ENCODE assay signal across 19 mouse cellular contexts in the genomic region with DNA sequence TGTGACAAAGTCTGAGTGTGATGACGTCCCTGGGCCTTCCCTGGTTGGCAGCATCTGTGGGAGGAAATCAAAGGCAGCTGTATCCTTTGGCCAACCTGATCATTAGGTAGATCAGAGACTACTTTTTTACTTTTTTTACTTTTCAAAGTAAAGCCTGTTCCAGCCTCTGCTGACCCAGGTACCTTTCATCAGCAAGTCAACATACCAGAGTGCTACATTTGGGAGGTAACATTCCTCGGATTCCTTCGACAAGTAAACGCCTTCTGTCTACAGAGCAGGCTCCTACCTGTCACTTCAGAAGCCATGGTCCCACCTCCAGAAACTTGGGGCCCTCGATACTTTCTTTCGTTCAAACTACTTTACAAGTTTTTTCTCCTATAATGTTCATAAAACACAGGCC.
DNase-seq lines count a peak whose midpoint lies in the region; ATAC-seq and TF ChIP-seq lines count a peak whose summit lies in the region.
"Had no signal": no experiment of that assay in that cellular context is flagged by ENCODE, and none has a peak within 500 bp of the region (broad histone marks: within the 10 kb centered on the region; RNA-seq: fewer than 3 reads in every experiment).

No protein-coding gene starts in this region.

- no peak overlapping the region for H3K9ac ChIP-seq in lung, embryonic 15.5 days
- H3K9ac ChIP-seq: forebrain, postnatal 0 days; heart, embryonic 15.5 days; hindbrain, embryonic 12.5 days; intestine, embryonic 15.5 days had no signal

- H3K27me3 ChIP-seq in lung, embryonic 15.5 days: no peaks in the 10 kb centered on the region
- H3K27me3 ChIP-seq in limb, embryonic 10.5 days (ENCODE audit: low read depth, poor library complexity, severe bottlenecking): no peaks in the 10 kb centered on the region
- H3K27me3 ChIP-seq: heart, embryonic 15.5 days; hindbrain, embryonic 12.5 days; intestine, embryonic 15.5 days had no signal

- ATAC-seq in lung, embryonic 15.5 days (ENCODE audit: borderline replicate concordance, extremely low read depth, low FRiP score, low TSS enrichment): peak; percentile 66
- no peak for ATAC-seq in cerebellum, adult (ENCODE audit: insufficient number of reproducible peaks, low FRiP score, low TSS enrichment)
- ATAC-seq: forebrain, postnatal 0 days had no signal

- no peak for TF ChIP-seq POLR2A in lung, adult 2 months (IDR thresholded peaks at IDR 0.05; ENCODE audit: borderline replicate concordance, extremely low read depth, low read depth, low read length)

- TF ChIP-seq CTCF in lung, adult 2 months (IDR thresholded peaks at IDR 0.05; ENCODE audit: insufficient read depth, low read length): no peak

- no peak overlapping the region for H3K4me3 ChIP-seq in lung, embryonic 15.5 days
- no peak overlapping the region for H3K4me3 ChIP-seq in lung, adult 2 months (replicated peaks; ENCODE audit: extremely low read depth, low read depth, low read length)
- H3K4me3 ChIP-seq in limb, embryonic 10.5 days: no peak overlapping the region
- H3K4me3 ChIP-seq: gastrocnemius, adult 2 months; heart, embryonic 15.5 days; hindbrain, embryonic 12.5 days; intestine, embryonic 15.5 days; layer of hippocampus, adult 2 months; midbrain, embryonic 10.5 days had no signal

- no peak overlapping the region for H3K4me2 ChIP-seq in lung, embryonic 15.5 days
- H3K4me2 ChIP-seq: heart, embryonic 15.5 days; hindbrain, embryonic 12.5 days; intestine, embryonic 15.5 days had no signal

- no peak for DNase-seq in lung, adult 2 months
- no peak for DNase-seq in limb, embryonic 10.5 days (ENCODE audit: low spot score)
- peak; percentile 15 for DNase-seq in lung, postnatal 14 days
- no peak for DNase-seq in layer of hippocampus, adult 8-10 months (ENCODE audit: low spot score in 2 of 2)
- no peak for DNase-seq in adrenal gland, adult 8-10 months
- no peak for DNase-seq in right cerebral cortex, postnatal 10 days (ENCODE audit: low spot score in 2 of 2)
- DNase-seq: forebrain, postnatal 0 days; gastrocnemius, adult 2 months; heart, adult 11 months; right cerebral cortex, postnatal 14 days; thymus, postnatal 4 days had no signal

- no peaks in the 10 kb centered on the region for H3K36me3 ChIP-seq in lung, embryonic 15.5 days
- H3K36me3 ChIP-seq in limb, embryonic 10.5 days: no peaks in the 10 kb centered on the region
- H3K36me3 ChIP-seq: heart, embryonic 15.5 days; hindbrain, embryonic 12.5 days; intestine, embryonic 15.5 days; midbrain, embryonic 10.5 days had no signal

- 41% methylated on average over 6 of the region's 6 CpGs for WGBS in lung, embryonic 15.5 days
- WGBS in lung, adult 2 months: 67% methylated on average over 6 of the region's 6 CpGs
- WGBS in limb, embryonic 10.5 days: 54% methylated on average over 6 of the region's 6 CpGs

- H3K27ac ChIP-seq in lung, embryonic 15.5 days: peak overlapping the region; percentile 96
- 0 out of 2 replicates have a peak overlapping the region, but pooled peaks have one; percentile 6 for H3K27ac ChIP-seq in limb, embryonic 10.5 days
- H3K27ac ChIP-seq: gastrocnemius, adult 2 months; heart, embryonic 15.5 days; hindbrain, embryonic 12.5 days; intestine, embryonic 15.5 days; kidney, postnatal 0 days; layer of hippocampus, adult 2 months; midbrain, embryonic 10.5 days had no signal

- H3K4me1 ChIP-seq in lung, embryonic 15.5 days: peaks cover 21% of the 10 kb centered on the region
- no peaks in the 10 kb centered on the region; the same call in 1 of the 2 replicates for H3K4me1 ChIP-seq in lung, adult 2 months (ENCODE audit: control insufficient read depth, insufficient read depth, low read length)
- peaks cover 24% of the 10 kb centered on the region for H3K4me1 ChIP-seq in limb, embryonic 10.5 days
- H3K4me1 ChIP-seq: intestine, embryonic 15.5 days had no signal

- H3K9me3 ChIP-seq in lung, embryonic 15.5 days: no peaks in the 10 kb centered on the region
- H3K9me3 ChIP-seq in limb, embryonic 10.5 days (replicated peaks): no peaks in the 10 kb centered on the region
- H3K9me3 ChIP-seq: heart, embryonic 15.5 days; hindbrain, embryonic 12.5 days; intestine, embryonic 15.5 days; midbrain, embryonic 10.5 days had no signal
